Mouse (Mus musculus) urinary bladder, adult 2 months (tissue): Measurements from ENCODE around the gene Lama4. TPM values are rescaled to one million over a fixed set of nuclear protein-coding genes. Genes with fewer than 3 reads are reported as not detected.

Experiments
- DNase-seq: peaks from one replicate; pipeline ENCODE4 v3.0.0; 2022; ENCODE audit warnings: low spot score
- polyA plus RNA-seq: library from polyadenylated mRNA; depleted of rRNA; stranded (reverse); fragments of >200 nt; gene quantifications from 2 replicates; pipeline ENCODE4 v1.2.3, GENCODE M21; 2012; rRNA removed

Gene Lama4
- polyA plus RNA-seq, 1 experiment: 76.5 TPM

GRCm38 (mm10) chr10:39157321-39157720 is 192.0 kb downstream of the Lama4 start:
- DNase-seq: no peak

GRCm38 (mm10) chr10:39158306-39158705 is 193.0 kb downstream of the Lama4 start:
- DNase-seq: no peak

Other genes with a start within 250 kb of the Lama4 start
- gene Rfpl4b, start 143.7 kb upstream of the Lama4 start, polyA plus RNA-seq: not detected in 2 replicates
- gene Fam229b, start 168.4 kb downstream of the Lama4 start, polyA plus RNA-seq: 5.9 and 7.3 TPM in 2 replicates
- gene Tube1, start 168.5 kb downstream of the Lama4 start, polyA plus RNA-seq: 2.2 and 2.8 TPM in 2 replicates
- 0.25 and 0.26 TPM in 2 replicates for gene Ccn6, start 198.3 kb downstream of the Lama4 start, polyA plus RNA-seq